Mouse (Mus musculus) lung, embryonic 14.5 days (tissue): ENCODE results near the gene Slc52a3. TPM values are rescaled to one million over a fixed set of nuclear protein-coding genes. Genes with fewer than 3 reads are reported as not detected.

Experiments
- ATAC-seq: fragments of 200-750 bp; cut with Nextera tagmentation; 2 replicates; pipeline ENCODE4 v1.8.0; 2017; ENCODE audit warnings: mild to moderate bottlenecking, moderate TSS enrichment, moderate library complexity; ENCODE audit not compliant: insufficient read depth
- DNase-seq: peaks from one replicate; pipeline ENCODE4 v3.0.0-alpha.2; 2015
- H3K27ac ChIP-seq: fragments of 300-500 bp; sonication (generic); 2 replicates; pipeline ENCODE4 v1.5.1; 2014; ENCODE audit warnings: low read depth, mild to moderate bottlenecking, moderate library complexity
- H3K27me3 ChIP-seq: fragments of 300-500 bp; sonication (generic); 2 replicates; pipeline ENCODE4 v1.6.1; 2014; ENCODE audit warnings: low read length, control low read depth; ENCODE audit not compliant: insufficient read depth
- H3K36me3 ChIP-seq: fragments of 300-500 bp; sonication (generic); 2 replicates; pipeline ENCODE4 v1.6.1; 2014; ENCODE audit warnings: control low read depth; ENCODE audit not compliant: insufficient read depth
- H3K4me1 ChIP-seq: fragments of 300-500 bp; sonication (generic); 2 replicates; pipeline ENCODE4 v1.6.1; 2014; ENCODE audit warnings: antibody characterized with exemption, control low read depth; ENCODE audit not compliant: insufficient read depth
- H3K4me2 ChIP-seq: fragments of 300-500 bp; sonication (generic); 2 replicates; pipeline ENCODE4 v1.6.1; 2014; ENCODE audit warnings: mild to moderate bottlenecking
- H3K4me3 ChIP-seq: fragments of 300-500 bp; sonication (generic); 2 replicates; pipeline ENCODE4 v1.5.1; 2014; ENCODE audit warnings: low read depth, low read length
- H3K9ac ChIP-seq: fragments of 300-500 bp; sonication (generic); 2 replicates; pipeline ENCODE4 v1.6.1; 2014
- H3K9me3 ChIP-seq: fragments of 300-500 bp; sonication (generic); 2 replicates; pipeline ENCODE4 v1.6.1; 2016; ENCODE audit warnings: low read depth, low read length, control low read depth
- CTCF ChIP-seq: IDR thresholded peaks from 2 replicates; pipeline ENCODE4 v1.5.1; 2016; ENCODE audit warnings: antibody characterized with exemption, low read depth
- WGBS: fragments of 180-500 bp; shearing (Covaris S2); extraction: QIAGEN DNeasy Blood & Tissue Kit; methylation state at CpG from one replicate; pipeline ENCODE4 v1.1.7; 2014; 5-methylcytosine and 5-hydroxymethylcytosine counted together
- polyA plus RNA-seq: library from polyadenylated mRNA; unstranded; fragments of >200 nt; fragmentation: Nextera tagmentation; extraction: Ambion mirVana; gene quantifications from 2 replicates; pipeline ENCODE4 v1.2.1, GENCODE M21; 2014

Gene Slc52a3
- polyA plus RNA-seq, 1 experiment from 2014 or later, result 1.5 TPM

DNA sequence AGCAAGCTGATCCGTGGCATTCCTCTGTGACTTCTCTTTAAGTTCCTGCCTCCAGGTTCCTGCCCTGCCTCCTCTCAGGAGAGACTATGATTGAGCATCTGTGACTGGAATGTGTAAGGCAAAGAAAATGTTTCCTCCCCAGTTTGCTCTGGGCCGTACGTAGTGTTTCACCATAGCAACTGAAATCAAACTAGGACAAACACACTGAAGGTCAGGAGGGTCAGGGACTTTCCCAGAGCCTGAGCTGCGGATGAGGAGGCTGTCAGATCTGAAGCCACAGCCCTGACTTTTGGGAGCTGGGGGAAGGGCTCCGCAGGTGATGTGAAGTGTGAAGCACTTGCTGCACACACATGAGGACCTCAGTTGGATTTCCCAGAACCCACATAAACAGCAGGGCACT, 37.0 kb upstream of the Slc52a3 start:
- no peaks in the 10 kb centered on the region for H3K9me3 ChIP-seq
- H3K4me2 ChIP-seq, result no peak overlapping the region
- ATAC-seq, result no peak
- H3K4me3 ChIP-seq, result no peak overlapping the region
- peaks cover 9% of the 10 kb centered on the region for H3K4me1 ChIP-seq
- H3K9ac ChIP-seq, result no peak overlapping the region
- no peaks in the 10 kb centered on the region for H3K27me3 ChIP-seq
- peak; percentile 24 for DNase-seq
- WGBS, result 11% methylated on average over 5 of the region's 5 CpGs
- TF ChIP-seq CTCF, result no peak
- H3K36me3 ChIP-seq, result no peaks in the 10 kb centered on the region
- no peak overlapping the region for H3K27ac ChIP-seq

GRCm38 (mm10) chr2:151961284-151962196, 34.8 kb upstream of the Slc52a3 start:
- ATAC-seq (no peak), DNase-seq (no peak)
- peaks cover 9% of the 10 kb centered on the region for H3K4me1 ChIP-seq
- H3K27me3 ChIP-seq, result no peaks in the 10 kb centered on the region
- peak overlapping the region; percentile 52; the same call in 1 of the 2 replicates for H3K27ac ChIP-seq
- no peak overlapping the region for H3K4me3 ChIP-seq
- no peaks in the 10 kb centered on the region for H3K9me3 ChIP-seq
- no peak overlapping the region for H3K4me2 ChIP-seq
- TF ChIP-seq CTCF, result no peak
- H3K9ac ChIP-seq, result no peak overlapping the region
- WGBS, result 43% methylated on average over 9 of the region's 9 CpGs
- H3K36me3 ChIP-seq, result peaks cover 6% of the 10 kb centered on the region; the same call in 1 of the 2 replicates

- 18% methylated on average over 10 of the region's 10 CpGs for WGBS
- Histone ChIP-seq H3K9me3 (no peaks in the 10 kb centered on the region), H3K9ac (no peak overlapping the region), H3K4me2 (no peak overlapping the region), H3K4me1 (peaks cover 9% of the 10 kb centered on the region), H3K27me3 (no peaks in the 10 kb centered on the region), H3K4me3 (no peak overlapping the region), H3K36me3 (peaks cover 9% of the 10 kb centered on the region; the same call in 1 of the 2 replicates), H3K27ac (no peak overlapping the region)
- ATAC-seq (peak; percentile 85), DNase-seq (peak; percentile 85)
- TF ChIP-seq CTCF, result no peak
Observed at GRCm38 (mm10) chr2:151962474-151962873, 33.8 kb upstream of the Slc52a3 start.

DNA sequence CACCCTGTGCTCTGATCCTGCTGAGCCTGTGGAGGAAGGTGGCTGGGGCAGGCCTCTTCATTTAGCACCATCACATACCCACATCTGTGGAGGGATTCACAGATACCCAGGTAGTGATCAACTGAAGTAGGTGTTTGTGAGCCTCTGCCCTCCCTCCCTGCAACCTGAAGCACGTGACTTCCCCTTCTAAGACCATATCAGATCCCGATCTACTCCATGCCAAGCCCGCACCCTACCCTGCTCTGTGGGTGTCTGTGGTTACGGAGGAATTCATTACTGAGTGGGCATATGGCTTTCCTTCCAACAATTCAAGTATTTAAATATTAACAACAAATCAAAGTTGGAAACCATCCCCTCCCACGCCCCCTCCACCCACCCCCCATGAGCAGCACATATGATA, 33.0 kb upstream of the Slc52a3 start:
- Histone ChIP-seq H3K4me3 (no peak overlapping the region), H3K27ac (no peak overlapping the region), H3K9ac (no peak overlapping the region; the same call in 1 of the 2 replicates), H3K4me1 (peaks cover 9% of the 10 kb centered on the region), H3K9me3 (no peaks in the 10 kb centered on the region), H3K36me3 (peaks cover 17% of the 10 kb centered on the region; the same call in 1 of the 2 replicates), H3K27me3 (no peaks in the 10 kb centered on the region), H3K4me2 (no peak overlapping the region)
- no peak for ATAC-seq
- DNase-seq, result no peak
- 87% methylated on average over 5 of the region's 5 CpGs for whole genome bisulfite sequencing
- no peak for TF ChIP-seq CTCF

- Histone ChIP-seq H3K4me1 (peaks cover 9% of the 10 kb centered on the region), H3K9ac (no peak overlapping the region), H3K4me2 (no peak overlapping the region), H3K36me3 (peaks cover 25% of the 10 kb centered on the region), H3K9me3 (no peaks in the 10 kb centered on the region), H3K27me3 (no peaks in the 10 kb centered on the region), H3K4me3 (no peak overlapping the region), H3K27ac (no peak overlapping the region)
- DNase-seq (no peak), ATAC-seq (no peak)
- no peak for TF ChIP-seq CTCF
- 22% methylated on average over 9 of the region's 9 CpGs for WGBS
Observed at GRCm38 (mm10) chr2:151964052-151964451, 32.3 kb upstream of the Slc52a3 start.

DNA sequence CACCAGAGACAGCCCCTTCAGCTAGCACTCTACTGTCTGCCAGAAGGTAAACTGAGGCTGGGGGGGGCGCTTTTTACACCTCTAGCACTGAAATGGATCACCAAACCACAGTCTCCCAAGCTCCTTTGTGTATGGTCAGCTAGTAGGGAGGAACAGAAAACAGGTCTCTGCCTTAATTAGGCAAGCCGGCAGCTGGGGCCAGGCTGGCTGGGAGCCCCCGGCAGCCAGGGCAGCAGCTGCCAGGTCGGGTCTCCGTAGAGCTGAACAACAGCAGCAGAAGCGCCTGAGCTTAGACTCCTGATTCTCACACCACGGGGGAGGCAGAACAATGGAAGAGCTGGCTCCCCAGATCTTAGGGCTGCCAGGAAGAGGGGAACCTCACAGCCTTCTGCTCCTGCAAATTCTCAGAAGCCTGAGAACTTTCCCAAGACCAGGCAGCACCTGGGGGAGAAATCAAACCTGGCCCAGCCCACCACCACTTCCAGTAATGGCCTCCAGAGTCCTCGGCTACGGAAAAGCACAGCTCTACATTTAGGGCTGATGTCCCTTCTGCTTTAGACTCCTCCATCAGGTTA, 29.0 kb upstream of the Slc52a3 start:
- Histone ChIP-seq H3K4me2 (no peak overlapping the region), H3K36me3 (peaks cover 38% of the 10 kb centered on the region), H3K4me1 (peaks cover 18% of the 10 kb centered on the region), H3K9ac (no peak overlapping the region), H3K4me3 (no peak overlapping the region), H3K27ac (no peak overlapping the region), H3K27me3 (no peaks in the 10 kb centered on the region), H3K9me3 (no peaks in the 10 kb centered on the region)
- no peak for DNase-seq
- WGBS, result 46% methylated on average over 9 of the region's 9 CpGs
- no peak for TF ChIP-seq CTCF
- ATAC-seq, result no peak

DNA sequence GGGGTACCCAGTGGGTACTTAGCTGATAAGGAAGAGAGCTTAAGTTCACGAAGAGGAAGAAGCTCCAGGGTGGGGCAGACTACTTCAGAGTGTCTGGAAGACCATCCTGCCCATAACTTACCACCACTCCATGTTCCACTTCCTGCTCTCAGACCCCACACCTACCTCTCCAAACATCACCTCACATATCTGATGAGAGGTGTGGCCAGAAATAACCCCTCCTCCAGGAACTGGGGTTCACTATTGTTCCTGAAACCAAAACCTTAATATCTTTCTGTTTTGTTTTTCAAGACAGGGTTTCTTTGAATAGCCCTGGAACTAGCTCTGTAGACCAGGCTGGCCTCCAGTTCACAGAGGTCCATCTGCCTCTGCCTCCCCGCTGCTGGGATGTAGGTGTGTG, 28.5 kb upstream of the Slc52a3 start:
- no peak overlapping the region for H3K27ac ChIP-seq
- H3K4me1 ChIP-seq, result peaks cover 15% of the 10 kb centered on the region
- DNase-seq (no peak), ATAC-seq (no peak)
- H3K36me3 ChIP-seq, result peaks cover 38% of the 10 kb centered on the region
- WGBS, result 60% methylated on average over 2 of the region's 2 CpGs
- no peaks in the 10 kb centered on the region for H3K9me3 ChIP-seq
- H3K9ac ChIP-seq, result no peak overlapping the region
- H3K4me2 ChIP-seq, result no peak overlapping the region
- H3K4me3 ChIP-seq, result no peak overlapping the region
- no peak for TF ChIP-seq CTCF
- H3K27me3 ChIP-seq, result no peaks in the 10 kb centered on the region
